Mouse (Mus musculus): ENCODE results near the gene Dnajb1. TPM values are rescaled to one million over a fixed set of nuclear protein-coding genes. Genes with fewer than 3 reads are reported as not detected.
A peak's percentile ranks its signal among the peaks of the same experiment; 100 is the strongest.

Gene Dnajb1
- polyA plus RNA-seq, 1 experiment = 32.2 TPM

DNA sequence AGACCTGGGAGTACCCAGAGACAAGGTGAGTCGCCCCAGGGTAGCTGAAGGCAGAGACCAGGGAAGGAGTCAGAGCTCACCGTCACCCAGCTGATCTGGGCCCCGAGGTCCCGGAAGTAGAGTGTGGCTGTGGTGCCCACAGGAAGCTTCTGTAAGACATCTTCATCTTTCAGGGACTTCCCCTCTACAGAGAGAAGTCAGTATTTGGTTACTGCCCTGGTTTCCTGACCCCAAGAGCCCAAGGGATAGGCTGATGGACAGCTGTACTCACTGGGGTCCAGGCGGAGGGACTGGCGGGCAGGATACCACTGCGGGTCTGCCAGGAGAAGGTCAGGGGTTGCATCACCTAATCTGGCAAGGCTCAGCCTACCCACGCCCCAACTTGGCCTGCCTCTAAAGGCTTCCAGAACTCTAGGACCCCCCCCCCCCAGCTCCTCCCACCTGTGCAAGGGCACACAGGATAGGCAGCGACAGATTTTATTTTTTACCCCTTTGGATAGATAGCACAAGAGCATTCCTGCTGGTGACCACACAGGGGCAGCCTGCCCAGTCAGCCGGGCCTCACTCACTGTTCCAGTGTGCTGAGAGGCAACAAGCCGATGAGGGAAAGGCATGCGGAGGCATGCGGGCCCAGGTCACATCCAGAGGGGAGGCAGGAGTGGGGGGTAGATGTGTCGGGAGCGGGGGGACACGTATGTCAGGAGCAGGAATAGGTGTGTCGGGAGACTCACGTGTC is 34.7 kb upstream of the Dnajb1 start:
- Histone ChIP-seq H3K27ac (ENCODE audit: insufficient read depth, low read depth, low read length) (no peak overlapping the region), H3K4me1 (ENCODE audit: control insufficient read depth, insufficient read depth, low read length) (peaks cover 31% of the 10 kb centered on the region), H3K36me3 (ENCODE audit: control insufficient read depth, insufficient read depth, low read length) (peaks cover 3% of the 10 kb centered on the region; the same call in 1 of the 2 replicates), H3K4me3 (ENCODE audit: insufficient read depth, low read depth, low read length) (no peak overlapping the region), H3K27me3 (replicated peaks; ENCODE audit: control insufficient read depth, insufficient read depth, low read length) (no peaks in the 10 kb centered on the region)
- 56% methylated on average over 18 of the region's 18 CpGs for WGBS
- peak; percentile 37 for TF ChIP-seq CTCF (conservative IDR thresholded peaks at IDR 0.05; ENCODE audit: insufficient read depth, insufficient read length, low read depth, low read length)
- no peak for TF ChIP-seq POLR2A (IDR thresholded peaks at IDR 0.05; ENCODE audit: low read depth, low read length)
- no peak for DNase-seq

DNA sequence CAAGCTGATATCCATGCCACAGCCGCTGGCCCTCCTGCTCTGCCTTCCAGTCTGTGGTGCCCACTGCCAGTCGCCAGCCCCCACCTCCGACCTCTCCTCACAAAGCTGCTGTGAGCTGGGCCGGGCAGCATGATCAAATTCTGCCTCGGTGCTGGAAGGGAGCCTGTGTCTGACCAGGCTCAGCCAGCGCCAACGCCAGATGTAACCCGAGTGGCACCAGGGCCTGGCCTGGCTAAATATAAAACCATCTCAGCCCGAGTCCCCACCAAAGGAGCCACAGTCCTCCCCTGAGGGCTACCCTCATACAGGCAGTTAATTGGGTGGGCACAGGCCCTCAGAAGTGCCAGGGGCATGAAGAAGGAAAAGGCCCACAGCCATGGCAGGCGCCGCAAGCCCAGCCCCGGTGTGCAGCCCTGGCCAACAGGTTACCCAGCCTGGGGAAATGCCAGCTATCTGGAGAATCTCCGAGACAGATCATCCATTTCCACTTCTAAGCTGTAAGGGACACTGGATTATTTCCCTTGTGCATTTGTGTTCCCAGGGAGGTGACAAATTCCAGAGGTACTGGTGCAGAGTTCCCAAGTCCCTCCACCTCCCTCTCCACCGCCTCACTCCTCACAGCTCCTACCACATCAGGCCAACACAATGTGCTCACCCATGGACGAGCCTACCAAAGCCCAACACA is 33.2 kb upstream of the Dnajb1 start:
- peaks cover 3% of the 10 kb centered on the region; the same call in 1 of the 2 replicates for H3K36me3 ChIP-seq (ENCODE audit: control insufficient read depth, insufficient read depth, low read length)
- H3K27ac ChIP-seq (ENCODE audit: insufficient read depth, low read depth, low read length) = no peak overlapping the region
- H3K27me3 ChIP-seq (replicated peaks; ENCODE audit: control insufficient read depth, insufficient read depth, low read length) = no peaks in the 10 kb centered on the region
- DNase-seq = peak; percentile 48
- no peak overlapping the region for H3K4me3 ChIP-seq (ENCODE audit: insufficient read depth, low read depth, low read length)
- peaks cover 40% of the 10 kb centered on the region for H3K4me1 ChIP-seq (ENCODE audit: control insufficient read depth, insufficient read depth, low read length)
- no peak for TF ChIP-seq POLR2A (IDR thresholded peaks at IDR 0.05; ENCODE audit: low read depth, low read length)
- TF ChIP-seq CTCF (conservative IDR thresholded peaks at IDR 0.05; ENCODE audit: insufficient read depth, insufficient read length, low read depth, low read length) = no peak
- 44% methylated on average over 15 of the region's 15 CpGs for WGBS

DNA sequence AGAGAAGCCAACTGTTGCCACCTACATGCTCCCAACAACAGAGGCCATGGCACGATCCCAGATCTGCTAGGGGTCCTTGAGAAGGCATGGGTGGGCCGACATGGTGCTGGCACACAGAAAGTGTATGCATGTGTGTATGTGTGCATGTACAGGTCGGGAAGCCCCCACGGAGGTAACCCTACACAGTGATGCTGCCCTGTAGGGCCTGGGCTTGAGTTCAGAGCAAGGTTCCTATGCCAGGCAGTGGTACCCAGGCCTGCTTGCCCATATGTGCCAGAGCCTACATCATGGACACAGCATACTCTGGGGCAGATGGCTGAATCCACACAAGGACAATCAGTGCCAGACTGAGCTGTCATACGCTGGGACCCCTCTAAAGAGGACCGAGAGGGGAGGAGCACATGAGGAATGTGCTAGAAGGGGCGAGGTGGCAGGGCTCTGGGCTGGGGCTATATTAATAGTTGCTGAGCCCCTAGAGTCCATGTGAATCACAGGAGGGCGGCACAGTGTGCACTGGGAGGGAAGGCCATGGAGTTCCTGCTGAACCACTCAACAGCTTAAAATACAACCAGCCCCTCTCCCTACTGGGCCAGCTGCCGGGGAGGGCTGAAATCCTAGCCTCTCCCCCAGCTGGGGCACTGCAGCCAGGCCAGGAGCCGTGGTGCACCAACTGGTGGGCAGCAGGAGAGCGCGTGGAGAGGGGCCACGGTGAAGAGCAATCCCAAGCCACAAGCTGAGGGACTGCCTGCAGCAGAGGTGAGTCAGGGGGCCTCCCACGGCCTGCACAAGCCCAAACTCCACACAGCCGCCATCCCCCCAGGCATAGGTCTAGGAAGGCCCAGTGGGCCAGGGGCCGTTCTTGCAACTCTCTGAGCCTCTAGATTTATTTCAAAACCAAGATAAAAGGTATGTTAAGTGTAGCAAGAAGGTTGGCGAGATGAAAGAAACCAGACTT is 32.2 kb upstream of the Dnajb1 start:
- Histone ChIP-seq H3K27me3 (replicated peaks; ENCODE audit: control insufficient read depth, insufficient read depth, low read length) (no peaks in the 10 kb centered on the region), H3K27ac (ENCODE audit: insufficient read depth, low read depth, low read length) (no peak overlapping the region), H3K4me1 (ENCODE audit: control insufficient read depth, insufficient read depth, low read length) (peaks cover 44% of the 10 kb centered on the region), H3K36me3 (ENCODE audit: control insufficient read depth, insufficient read depth, low read length) (peaks cover 3% of the 10 kb centered on the region; the same call in 1 of the 2 replicates), H3K4me3 (ENCODE audit: insufficient read depth, low read depth, low read length) (no peak overlapping the region)
- 54% methylated on average over 17 of the region's 17 CpGs for WGBS
- no peak for TF ChIP-seq POLR2A (IDR thresholded peaks at IDR 0.05; ENCODE audit: low read depth, low read length)
- no peak for TF ChIP-seq CTCF (conservative IDR thresholded peaks at IDR 0.05; ENCODE audit: insufficient read depth, insufficient read length, low read depth, low read length)
- DNase-seq = no peak

DNA sequence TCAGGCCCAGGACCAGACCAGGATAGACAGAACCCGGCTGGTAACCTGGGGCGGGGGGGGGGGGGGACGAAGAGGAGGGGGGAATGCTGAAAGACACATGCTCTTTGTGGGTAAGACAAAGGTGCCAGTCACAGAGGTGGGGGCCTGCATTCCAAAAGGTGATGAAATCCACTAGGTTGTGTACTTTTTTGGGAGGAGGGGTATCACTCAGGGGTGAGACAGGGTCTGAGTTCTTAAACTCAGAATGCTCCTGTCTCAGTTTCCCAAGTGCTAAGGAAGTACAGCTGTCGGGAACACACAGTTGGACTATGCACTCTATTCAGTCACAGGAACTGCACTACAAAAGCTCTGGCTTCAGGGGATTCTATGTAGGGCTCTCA is 31.5 kb upstream of the Dnajb1 start:
- Histone ChIP-seq H3K4me1 (ENCODE audit: control insufficient read depth, insufficient read depth, low read length) (peaks cover 46% of the 10 kb centered on the region), H3K36me3 (ENCODE audit: control insufficient read depth, insufficient read depth, low read length) (peaks cover 3% of the 10 kb centered on the region; the same call in 1 of the 2 replicates), H3K27ac (ENCODE audit: insufficient read depth, low read depth, low read length) (0 out of 2 replicates have a peak overlapping the region, but pooled peaks have one; percentile 4), H3K4me3 (ENCODE audit: insufficient read depth, low read depth, low read length) (no peak overlapping the region), H3K27me3 (replicated peaks; ENCODE audit: control insufficient read depth, insufficient read depth, low read length) (no peaks in the 10 kb centered on the region)
- WGBS = 48% methylated on average over 4 of the region's 4 CpGs
- TF ChIP-seq POLR2A (IDR thresholded peaks at IDR 0.05; ENCODE audit: low read depth, low read length) (no peak), CTCF (conservative IDR thresholded peaks at IDR 0.05; ENCODE audit: insufficient read depth, insufficient read length, low read depth, low read length) (no peak)
- DNase-seq = no peak

DNA sequence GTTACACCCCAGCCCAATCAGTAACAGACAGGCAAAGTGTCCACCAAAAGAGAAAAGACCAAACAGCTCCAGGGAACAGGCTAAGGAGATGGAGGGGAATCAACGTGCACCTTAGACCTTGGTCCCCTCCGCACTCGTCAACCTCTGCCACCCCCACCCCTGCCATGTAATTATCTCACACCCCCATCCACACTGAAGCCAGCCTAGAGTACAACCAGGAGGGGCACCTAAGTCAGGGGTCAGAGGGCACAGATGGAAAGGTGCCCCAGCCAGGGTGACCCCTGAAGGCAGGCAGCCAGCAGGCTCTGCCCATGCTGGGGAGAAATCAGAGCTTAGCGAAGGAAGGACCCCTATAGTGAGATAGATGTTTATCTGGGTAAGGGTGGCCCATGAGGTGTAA is 31.1 kb upstream of the Dnajb1 start:
- H3K27me3 ChIP-seq (replicated peaks; ENCODE audit: control insufficient read depth, insufficient read depth, low read length) = no peaks in the 10 kb centered on the region
- peaks cover 46% of the 10 kb centered on the region for H3K4me1 ChIP-seq (ENCODE audit: control insufficient read depth, insufficient read depth, low read length)
- 0 out of 2 replicates have a peak overlapping the region, but pooled peaks have one; percentile 4 for H3K27ac ChIP-seq (ENCODE audit: insufficient read depth, low read depth, low read length)
- 55% methylated on average over 4 of the region's 4 CpGs for WGBS
- no peak overlapping the region for H3K4me3 ChIP-seq (ENCODE audit: insufficient read depth, low read depth, low read length)
- no peak for TF ChIP-seq POLR2A (IDR thresholded peaks at IDR 0.05; ENCODE audit: low read depth, low read length)
- TF ChIP-seq CTCF (conservative IDR thresholded peaks at IDR 0.05; ENCODE audit: insufficient read depth, insufficient read length, low read depth, low read length) = no peak
- no peak for DNase-seq
- H3K36me3 ChIP-seq (ENCODE audit: control insufficient read depth, insufficient read depth, low read length) = peaks cover 1% of the 10 kb centered on the region; the same call in 1 of the 2 replicates

DNA sequence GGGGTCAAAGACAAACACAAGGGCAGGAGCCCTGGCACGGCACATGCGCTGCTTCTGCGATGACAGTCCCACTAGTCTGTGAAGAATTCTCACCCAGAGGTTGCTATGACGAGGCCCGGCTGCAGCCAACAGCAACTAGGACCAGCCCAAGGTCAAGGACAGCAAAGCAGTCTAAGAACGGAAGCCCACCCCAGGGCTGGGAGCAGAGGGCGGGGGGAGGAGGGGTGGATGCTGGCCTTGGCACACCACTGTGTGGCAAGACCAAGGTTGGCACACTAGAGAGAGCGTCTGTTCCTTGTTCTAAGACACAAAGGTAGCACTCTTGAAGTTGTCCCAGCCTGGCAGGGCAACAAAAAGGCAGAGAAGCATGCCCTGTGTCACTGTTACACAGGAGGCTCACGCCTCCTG is 30.6 kb upstream of the Dnajb1 start:
- peaks cover 50% of the 10 kb centered on the region for H3K4me1 ChIP-seq (ENCODE audit: control insufficient read depth, insufficient read depth, low read length)
- TF ChIP-seq CTCF (conservative IDR thresholded peaks at IDR 0.05; ENCODE audit: insufficient read depth, insufficient read length, low read depth, low read length) (no peak), POLR2A (IDR thresholded peaks at IDR 0.05; ENCODE audit: low read depth, low read length) (no peak)
- H3K27ac ChIP-seq (ENCODE audit: insufficient read depth, low read depth, low read length) = no peak overlapping the region
- WGBS = 31% methylated on average over 9 of the region's 9 CpGs
- no peaks in the 10 kb centered on the region for H3K27me3 ChIP-seq (replicated peaks; ENCODE audit: control insufficient read depth, insufficient read depth, low read length)
- no peak for DNase-seq
- H3K4me3 ChIP-seq (ENCODE audit: insufficient read depth, low read depth, low read length) = no peak overlapping the region
- no peaks in the 10 kb centered on the region for H3K36me3 ChIP-seq (ENCODE audit: control insufficient read depth, insufficient read depth, low read length)
